Mouse (Mus musculus) embryonic facial prominence, embryonic 15.5 days (tissue): ENCODE measurements around the gene Ispd. TPM values are rescaled to one million over a fixed set of nuclear protein-coding genes. Genes with fewer than 3 reads are reported as not detected.

Experiments
- ATAC-seq: fragments of 200-750 bp; cut with Nextera tagmentation; 2 replicates; pipeline ENCODE4 v1.8.0; 2017; ENCODE audit warnings: low read depth, moderate TSS enrichment; ENCODE audit not compliant: insufficient number of reproducible peaks, low FRiP score, low TSS enrichment
- H3K27ac ChIP-seq: fragments of 300-500 bp; sonication (generic); replicated peaks from 2 replicates; pipeline ENCODE4 v1.5.1; 2015; ENCODE audit warnings: mild to moderate bottlenecking, inconsistent platforms
- H3K27me3 ChIP-seq: fragments of 300-500 bp; sonication (generic); 2 replicates; pipeline ENCODE4 v1.6.1; 2015; ENCODE audit warnings: inconsistent platforms
- H3K36me3 ChIP-seq: fragments of 300-500 bp; sonication (generic); 2 replicates; pipeline ENCODE4 v1.6.1; 2015; ENCODE audit warnings: mild to moderate bottlenecking, inconsistent platforms
- H3K4me1 ChIP-seq: fragments of 300-500 bp; sonication (generic); 2 replicates; pipeline ENCODE4 v1.6.1; 2015; ENCODE audit warnings: inconsistent platforms
- H3K4me2 ChIP-seq: fragments of 300-500 bp; sonication (generic); replicated peaks from 2 replicates; pipeline ENCODE4 v1.6.1; 2015; ENCODE audit warnings: mild to moderate bottlenecking, inconsistent platforms
- H3K4me3 ChIP-seq: fragments of 300-500 bp; sonication (generic); replicated peaks from 2 replicates; pipeline ENCODE4 v1.5.1; 2015; ENCODE audit warnings: mild to moderate bottlenecking, inconsistent platforms
- H3K9ac ChIP-seq: fragments of 300-500 bp; sonication (generic); 2 replicates; pipeline ENCODE4 v1.6.1; 2015; ENCODE audit warnings: inconsistent platforms
- H3K9me3 ChIP-seq: fragments of 300-500 bp; sonication (generic); replicated peaks from 2 replicates; pipeline ENCODE4 v1.6.1; 2016; ENCODE audit warnings: inconsistent platforms
- WGBS: fragments of 180-500 bp; shearing (Covaris S2); methylation state at CpG from one replicate; pipeline ENCODE4 v1.1.7; 2015; 5-methylcytosine and 5-hydroxymethylcytosine counted together
- polyA plus RNA-seq: library from polyadenylated mRNA; unstranded; fragments of >200 nt; fragmentation: Nextera tagmentation; extraction: Ambion mirVana; gene quantifications from 2 replicates; pipeline ENCODE4 v1.2.1, GENCODE M21; 2015

Ispd gene
- polyA plus RNA-seq, 1 experiment from 2014 or later, result 13.3 TPM

GRCm38 (mm10) chr12:36385386-36385785 is 4.1 kb downstream of the Ispd start:
- 21% methylated on average over 6 of the region's 6 CpGs for WGBS
- H3K9ac ChIP-seq, result no peak overlapping the region
- H3K9me3 ChIP-seq, result no peaks in the 10 kb centered on the region
- no peaks in the 10 kb centered on the region for H3K36me3 ChIP-seq
- no peak overlapping the region for H3K4me3 ChIP-seq
- H3K27ac ChIP-seq, result peak overlapping the region; percentile 31; the same call in 1 of the 2 replicates
- ATAC-seq, result no peak
- no peaks in the 10 kb centered on the region for H3K27me3 ChIP-seq
- H3K4me2 ChIP-seq, result no peak overlapping the region
- H3K4me1 ChIP-seq, result peaks cover 23% of the 10 kb centered on the region

GRCm38 (mm10) chr12:36386991-36387390 is 5.7 kb downstream of the Ispd start:
- no peak overlapping the region for H3K4me3 ChIP-seq
- peaks cover 4% of the 10 kb centered on the region; the same call in 1 of the 2 replicates for H3K36me3 ChIP-seq
- H3K4me2 ChIP-seq, result no peak overlapping the region
- no peaks in the 10 kb centered on the region for H3K27me3 ChIP-seq
- peaks cover 14% of the 10 kb centered on the region for H3K4me1 ChIP-seq
- 84% methylated on average over 4 of the region's 4 CpGs for WGBS
- H3K9ac ChIP-seq, result no peak overlapping the region
- no peaks in the 10 kb centered on the region for H3K9me3 ChIP-seq
- H3K27ac ChIP-seq, result no peak overlapping the region
- ATAC-seq, result no peak

- 40% methylated on average over 2 of the region's 2 CpGs for WGBS
- Histone ChIP-seq H3K4me1 (no peaks in the 10 kb centered on the region), H3K9me3 (no peaks in the 10 kb centered on the region), H3K9ac (no peak overlapping the region), H3K4me2 (no peak overlapping the region), H3K27ac (peak overlapping the region; percentile 55; the same call in 1 of the 2 replicates), H3K27me3 (no peaks in the 10 kb centered on the region), H3K4me3 (no peak overlapping the region), H3K36me3 (peaks cover 14% of the 10 kb centered on the region)
- no peak; the same call in 1 of the 2 replicates for ATAC-seq
Observed at GRCm38 (mm10) chr12:36395115-36395514, 13.9 kb downstream of the Ispd start.

GRCm38 (mm10) chr12:36423677-36424076 is 42.4 kb downstream of the Ispd start:
- Histone ChIP-seq H3K9ac (no peak overlapping the region), H3K36me3 (no peaks in the 10 kb centered on the region), H3K27ac (peak overlapping the region; percentile 51; the same call in 1 of the 2 replicates), H3K9me3 (no peaks in the 10 kb centered on the region), H3K4me2 (no peak overlapping the region), H3K4me3 (no peak overlapping the region), H3K27me3 (no peaks in the 10 kb centered on the region), H3K4me1 (0 out of 2 replicates have a peak, but pooled peaks cover 5% of the 10 kb centered on the region)
- WGBS, result 42% methylated on average over 10 of the region's 10 CpGs
- ATAC-seq, result no peak

- Histone ChIP-seq H3K4me1 (0 out of 2 replicates have a peak, but pooled peaks cover 5% of the 10 kb centered on the region), H3K27ac (no peak overlapping the region), H3K9ac (no peak overlapping the region), H3K4me3 (no peak overlapping the region), H3K4me2 (no peak overlapping the region), H3K27me3 (no peaks in the 10 kb centered on the region), H3K36me3 (no peaks in the 10 kb centered on the region), H3K9me3 (no peaks in the 10 kb centered on the region)
- no peak for ATAC-seq
- WGBS, result 88% methylated on average over 7 of the region's 7 CpGs
Observed at GRCm38 (mm10) chr12:36425258-36425657, 44.0 kb downstream of the Ispd start.

- peak; percentile 54 for ATAC-seq
- 0 out of 2 replicates have a peak, but pooled peaks cover 5% of the 10 kb centered on the region for H3K4me1 ChIP-seq
- H3K27ac ChIP-seq, result 0 out of 2 replicates have a peak overlapping the region, but pooled peaks have one; percentile 19
- no peak overlapping the region for H3K9ac ChIP-seq
- no peaks in the 10 kb centered on the region for H3K36me3 ChIP-seq
- H3K4me3 ChIP-seq, result no peak overlapping the region
- no peak overlapping the region for H3K4me2 ChIP-seq
- WGBS, result 51% methylated on average over 15 of the region's 15 CpGs
- H3K27me3 ChIP-seq, result no peaks in the 10 kb centered on the region
- H3K9me3 ChIP-seq, result no peaks in the 10 kb centered on the region
Observed at GRCm38 (mm10) chr12:36426163-36427045, 45.2 kb downstream of the Ispd start.

GRCm38 (mm10) chr12:36436956-36437355 is 55.7 kb downstream of the Ispd start:
- Histone ChIP-seq H3K4me3 (no peak overlapping the region), H3K36me3 (no peaks in the 10 kb centered on the region), H3K9ac (no peak overlapping the region), H3K4me2 (no peak overlapping the region), H3K9me3 (no peaks in the 10 kb centered on the region), H3K4me1 (no peaks in the 10 kb centered on the region), H3K27me3 (no peaks in the 10 kb centered on the region), H3K27ac (no peak overlapping the region)
- 72% methylated on average over 5 of the region's 5 CpGs for WGBS
- no peak for ATAC-seq

- no peak for ATAC-seq
- no peaks in the 10 kb centered on the region for H3K4me1 ChIP-seq
- H3K27me3 ChIP-seq, result no peaks in the 10 kb centered on the region
- H3K4me3 ChIP-seq, result no peak overlapping the region
- no peak overlapping the region for H3K4me2 ChIP-seq
- whole genome bisulfite sequencing, result 76% methylated on average over 8 of the region's 8 CpGs
- no peak overlapping the region for H3K9ac ChIP-seq
- no peaks in the 10 kb centered on the region for H3K36me3 ChIP-seq
- no peak overlapping the region for H3K27ac ChIP-seq
- H3K9me3 ChIP-seq, result no peaks in the 10 kb centered on the region
Observed at GRCm38 (mm10) chr12:36439396-36439795, 58.1 kb downstream of the Ispd start.

GRCm38 (mm10) chr12:36456002-36456401 is 74.8 kb downstream of the Ispd start:
- no peaks in the 10 kb centered on the region for H3K27me3 ChIP-seq
- no peaks in the 10 kb centered on the region for H3K36me3 ChIP-seq
- no peak overlapping the region for H3K4me2 ChIP-seq
- H3K27ac ChIP-seq, result no peak overlapping the region
- H3K4me1 ChIP-seq, result no peaks in the 10 kb centered on the region
- WGBS, result 73% methylated on average over 3 of the region's 3 CpGs
- H3K4me3 ChIP-seq, result no peak overlapping the region
- H3K9me3 ChIP-seq, result no peaks in the 10 kb centered on the region
- ATAC-seq, result no peak
- H3K9ac ChIP-seq, result no peak overlapping the region

GRCm38 (mm10) chr12:36457726-36458125 is 76.5 kb downstream of the Ispd start:
- WGBS, result 75% methylated on average over 2 of the region's 2 CpGs
- Histone ChIP-seq H3K27ac (no peak overlapping the region), H3K4me3 (no peak overlapping the region), H3K27me3 (no peaks in the 10 kb centered on the region), H3K9ac (no peak overlapping the region), H3K4me1 (no peaks in the 10 kb centered on the region), H3K9me3 (no peaks in the 10 kb centered on the region), H3K36me3 (no peaks in the 10 kb centered on the region), H3K4me2 (no peak overlapping the region)
- no peak for ATAC-seq

- H3K27ac ChIP-seq, result no peak overlapping the region
- no peak for ATAC-seq
- no peaks in the 10 kb centered on the region for H3K9me3 ChIP-seq
- H3K4me3 ChIP-seq, result no peak overlapping the region
- no peak overlapping the region for H3K4me2 ChIP-seq
- no peak overlapping the region for H3K9ac ChIP-seq
- no peaks in the 10 kb centered on the region for H3K27me3 ChIP-seq
- H3K4me1 ChIP-seq, result no peaks in the 10 kb centered on the region
- 84% methylated on average over 6 of the region's 6 CpGs for WGBS
- no peaks in the 10 kb centered on the region for H3K36me3 ChIP-seq
Observed at GRCm38 (mm10) chr12:36468325-36469044, 87.2 kb downstream of the Ispd start.
